Mouse (Mus musculus): ENCODE results near the gene Srgap2. TPM values are rescaled to one million over a fixed set of nuclear protein-coding genes. Genes with fewer than 3 reads are reported as not detected.

Gene Srgap2
- polyA plus RNA-seq, 1 experiment from 2014 or later, result 4.1 TPM

GRCm38 (mm10) chr1:131436609-131437008, 90.5 kb downstream of the Srgap2 start:
- Histone ChIP-seq H3K36me3 (replicated peaks; ENCODE audit: insufficient read depth, low read length) (peaks cover 3% of the 10 kb centered on the region; the same call in 1 of the 2 replicates), H3K27ac (ENCODE audit: low read depth) (no peak overlapping the region), H3K4me1 (ENCODE audit: insufficient read depth) (no peaks in the 10 kb centered on the region), H3K4me3 (ENCODE audit: low read depth, low read length) (no peak overlapping the region), H3K27me3 (ENCODE audit: insufficient read depth, low read length) (no peaks in the 10 kb centered on the region), H3K4me2 (ENCODE audit: low read depth, low read length) (no peak overlapping the region), H3K9me3 (ENCODE audit: low read length) (no peaks in the 10 kb centered on the region), H3K9ac (replicated peaks) (no peak overlapping the region)
- DNase-seq, result no peak
- 85% methylated on average over 7 of the region's 7 CpGs for WGBS (ENCODE audit: insufficient replicate concordance)
- TF ChIP-seq EP300 (IDR thresholded peaks at IDR 0.05; ENCODE audit: low read depth), result no peak
- no peak for TF ChIP-seq CTCF (IDR thresholded peaks at IDR 0.05; ENCODE audit: low read depth)
- ATAC-seq, result no peak

- ATAC-seq (peak; percentile 41; the same call in 1 of the 2 replicates), DNase-seq (no peak)
- Histone ChIP-seq H3K27me3 (ENCODE audit: insufficient read depth, low read length) (no peaks in the 10 kb centered on the region), H3K9ac (replicated peaks) (no peak overlapping the region), H3K4me3 (ENCODE audit: low read depth, low read length) (no peak overlapping the region), H3K4me2 (ENCODE audit: low read depth, low read length) (no peak overlapping the region), H3K27ac (ENCODE audit: low read depth) (no peak overlapping the region), H3K4me1 (ENCODE audit: insufficient read depth) (peaks cover 7% of the 10 kb centered on the region; the same call in 1 of the 2 replicates), H3K9me3 (ENCODE audit: low read length) (no peaks in the 10 kb centered on the region), H3K36me3 (replicated peaks; ENCODE audit: insufficient read depth, low read length) (peaks cover 3% of the 10 kb centered on the region; the same call in 1 of the 2 replicates)
- TF ChIP-seq CTCF (IDR thresholded peaks at IDR 0.05; ENCODE audit: low read depth) (no peak), EP300 (IDR thresholded peaks at IDR 0.05; ENCODE audit: low read depth) (no peak)
- WGBS (ENCODE audit: insufficient replicate concordance), result 57% methylated on average over 5 of the region's 5 CpGs
These were observed 95.5 kb downstream of the Srgap2 start for GRCm38 (mm10) chr1:131431456-131432246.

GRCm38 (mm10) chr1:131427140-131427821, 99.9 kb downstream of the Srgap2 start:
- DNase-seq, result no peak
- H3K4me2 ChIP-seq (ENCODE audit: low read depth, low read length), result no peak overlapping the region
- H3K9me3 ChIP-seq (ENCODE audit: low read length), result no peaks in the 10 kb centered on the region
- H3K4me3 ChIP-seq (ENCODE audit: low read depth, low read length), result no peak overlapping the region
- H3K27ac ChIP-seq (ENCODE audit: low read depth), result peak overlapping the region; percentile 26; the same call in 1 of the 2 replicates
- ATAC-seq, result peak; percentile 10; the same call in 1 of the 2 replicates
- WGBS (ENCODE audit: insufficient replicate concordance), result 25% methylated on average over 5 of the region's 5 CpGs
- H3K36me3 ChIP-seq (replicated peaks; ENCODE audit: insufficient read depth, low read length), result no peaks in the 10 kb centered on the region
- no peak overlapping the region for H3K9ac ChIP-seq (replicated peaks)
- no peaks in the 10 kb centered on the region for H3K27me3 ChIP-seq (ENCODE audit: insufficient read depth, low read length)
- no peak; the same call in 1 of the 2 replicates for TF ChIP-seq EP300 (IDR thresholded peaks at IDR 0.05; ENCODE audit: low read depth)
- no peak for TF ChIP-seq CTCF (IDR thresholded peaks at IDR 0.05; ENCODE audit: low read depth)
- H3K4me1 ChIP-seq (ENCODE audit: insufficient read depth), result peaks cover 7% of the 10 kb centered on the region; the same call in 1 of the 2 replicates

GRCm38 (mm10) chr1:131423061-131423460, 104.1 kb downstream of the Srgap2 start:
- ATAC-seq (no peak), DNase-seq (no peak)
- Histone ChIP-seq H3K27ac (ENCODE audit: low read depth) (no peak overlapping the region), H3K4me3 (ENCODE audit: low read depth, low read length) (no peak overlapping the region), H3K27me3 (ENCODE audit: insufficient read depth, low read length) (no peaks in the 10 kb centered on the region), H3K4me1 (ENCODE audit: insufficient read depth) (peaks cover 13% of the 10 kb centered on the region), H3K4me2 (ENCODE audit: low read depth, low read length) (no peak overlapping the region), H3K9me3 (ENCODE audit: low read length) (no peaks in the 10 kb centered on the region), H3K9ac (replicated peaks) (no peak overlapping the region), H3K36me3 (replicated peaks; ENCODE audit: insufficient read depth, low read length) (no peaks in the 10 kb centered on the region)
- 71% methylated on average over 3 of the region's 3 CpGs for WGBS (ENCODE audit: insufficient replicate concordance)
- TF ChIP-seq EP300 (IDR thresholded peaks at IDR 0.05; ENCODE audit: low read depth) (no peak), CTCF (IDR thresholded peaks at IDR 0.05; ENCODE audit: low read depth) (no peak)

- DNase-seq (no peak), ATAC-seq (no peak)
- no peaks in the 10 kb centered on the region for H3K27me3 ChIP-seq (ENCODE audit: insufficient read depth, low read length)
- no peak overlapping the region for H3K4me2 ChIP-seq (ENCODE audit: low read depth, low read length)
- H3K27ac ChIP-seq (ENCODE audit: low read depth), result no peak overlapping the region
- H3K9me3 ChIP-seq (ENCODE audit: low read length), result no peaks in the 10 kb centered on the region
- no peak overlapping the region for H3K9ac ChIP-seq (replicated peaks)
- no peaks in the 10 kb centered on the region for H3K36me3 ChIP-seq (replicated peaks; ENCODE audit: insufficient read depth, low read length)
- H3K4me1 ChIP-seq (ENCODE audit: insufficient read depth), result peaks cover 6% of the 10 kb centered on the region
- no peak for TF ChIP-seq EP300 (IDR thresholded peaks at IDR 0.05; ENCODE audit: low read depth)
- TF ChIP-seq CTCF (IDR thresholded peaks at IDR 0.05; ENCODE audit: low read depth), result no peak
- no peak overlapping the region for H3K4me3 ChIP-seq (ENCODE audit: low read depth, low read length)
These were observed 106.0 kb downstream of the Srgap2 start for GRCm38 (mm10) chr1:131421113-131421512.

GRCm38 (mm10) chr1:131420660-131421059, 106.5 kb downstream of the Srgap2 start:
- H3K27ac ChIP-seq (ENCODE audit: low read depth), result no peak overlapping the region
- ATAC-seq (no peak), DNase-seq (no peak)
- H3K4me2 ChIP-seq (ENCODE audit: low read depth, low read length), result no peak overlapping the region
- H3K9ac ChIP-seq (replicated peaks), result no peak overlapping the region
- H3K27me3 ChIP-seq (ENCODE audit: insufficient read depth, low read length), result no peaks in the 10 kb centered on the region
- no peaks in the 10 kb centered on the region for H3K36me3 ChIP-seq (replicated peaks; ENCODE audit: insufficient read depth, low read length)
- H3K4me1 ChIP-seq (ENCODE audit: insufficient read depth), result peaks cover 6% of the 10 kb centered on the region
- TF ChIP-seq CTCF (IDR thresholded peaks at IDR 0.05; ENCODE audit: low read depth) (no peak), EP300 (IDR thresholded peaks at IDR 0.05; ENCODE audit: low read depth) (no peak)
- 56% methylated on average over 4 of the region's 4 CpGs for WGBS (ENCODE audit: insufficient replicate concordance)
- H3K9me3 ChIP-seq (ENCODE audit: low read length), result no peaks in the 10 kb centered on the region
- no peak overlapping the region for H3K4me3 ChIP-seq (ENCODE audit: low read depth, low read length)

Measured in liver, postnatal 0 days (tissue).